Mouse (Mus musculus) kidney, embryonic 15.5 days (tissue): ENCODE data around the gene Nmb. TPM values are rescaled to one million over a fixed set of nuclear protein-coding genes. Genes with fewer than 3 reads are reported as not detected.
"Not testable (repeated sequence)": the region's sequence is repeated elsewhere in the genome, so short reads cannot be mapped to it uniquely, and the experiment has no call there.

ENCODE experiments used
- ATAC-seq: fragments of 200-750 bp; cut with Nextera tagmentation; replicated peaks from 2 replicates; pipeline ENCODE4 v1.8.0; 2017; ENCODE audit warnings: moderate TSS enrichment; ENCODE audit not compliant: low FRiP score
- H3K27ac ChIP-seq: fragments of 300-500 bp; sonication (generic); 2 replicates; pipeline ENCODE4 v1.5.1; 2015; ENCODE audit warnings: mild to moderate bottlenecking, inconsistent platforms
- H3K27me3 ChIP-seq: fragments of 300-500 bp; sonication (generic); 2 replicates; pipeline ENCODE4 v1.6.1; 2015; ENCODE audit warnings: inconsistent platforms
- H3K36me3 ChIP-seq: fragments of 300-500 bp; sonication (generic); 2 replicates; pipeline ENCODE4 v1.6.1; 2015; ENCODE audit warnings: inconsistent platforms
- H3K4me1 ChIP-seq: fragments of 300-500 bp; sonication (generic); 2 replicates; pipeline ENCODE4 v1.6.1; 2015; ENCODE audit warnings: inconsistent platforms
- H3K4me2 ChIP-seq: fragments of 300-500 bp; sonication (generic); 2 replicates; pipeline ENCODE4 v1.6.1; 2015; ENCODE audit warnings: moderate library complexity, mild to moderate bottlenecking, inconsistent platforms
- H3K4me3 ChIP-seq: fragments of 300-500 bp; sonication (generic); replicated peaks from 2 replicates; pipeline ENCODE4 v1.5.1; 2015; ENCODE audit warnings: mild to moderate bottlenecking, inconsistent platforms
- H3K9ac ChIP-seq: fragments of 300-500 bp; sonication (generic); 2 replicates; pipeline ENCODE4 v1.6.1; 2015; ENCODE audit warnings: mild to moderate bottlenecking, inconsistent platforms
- H3K9me3 ChIP-seq: fragments of 300-500 bp; sonication (generic); replicated peaks from 2 replicates; pipeline ENCODE4 v1.6.1; 2016; ENCODE audit warnings: inconsistent platforms
- WGBS: fragments of 180-500 bp; shearing (Covaris S2); methylation state at CpG from one replicate; pipeline ENCODE4 v1.1.7; 2015; ENCODE audit warnings: mixed read lengths; 5-methylcytosine and 5-hydroxymethylcytosine counted together
- polyA plus RNA-seq: library from polyadenylated mRNA; unstranded; fragments of >200 nt; fragmentation: Nextera tagmentation; extraction: Ambion mirVana; gene quantifications from 2 replicates; pipeline ENCODE4 v1.2.1, GENCODE M21; 2015

Gene Nmb
- 8.2 and 10.0 TPM in 2 replicates for polyA plus RNA-seq

GRCm38 (mm10) chr7:80904921-80905515 is at the start of gene Nmb:
Nmb (minus strand) TSS chr7:80905076.
- ATAC-seq: peak; percentile 69
- Histone ChIP-seq H3K4me2 (peak within 1 kb of the TSS; percentile 75), H3K4me3 (peak within 1 kb of the TSS; percentile 45), H3K36me3 (peaks cover 25% of the 10 kb centered on the region), H3K4me1 (peaks cover 32% of the 10 kb centered on the region), H3K27ac (0 out of 2 replicates have a peak within 1 kb of the TSS, but pooled peaks have one; percentile 11), H3K27me3 (no peaks in the 10 kb centered on the region), H3K9ac (peak within 1 kb of the TSS; percentile 46), H3K9me3 (no peaks in the 10 kb centered on the region)
- 3% methylated on average over 19 of the region's 19 CpGs for WGBS

- ATAC-seq: peak; percentile 91
- H3K4me1 ChIP-seq: no peaks in the 10 kb centered on the region
Measured at GRCm38 (mm10) chr7:80954251-80954650, 49.4 kb upstream of the Nmb start.

GRCm38 (mm10) chr7:80952140-80952539 is 47.3 kb upstream of the Nmb start:
- H3K9me3 ChIP-seq: no peaks in the 10 kb centered on the region

More at GRCm38 (mm10) chr7:80954251-80954650, 49.4 kb upstream of the Nmb start:
- Histone ChIP-seq H3K4me3 (no peak overlapping the region), H3K27me3 (no peaks in the 10 kb centered on the region), H3K36me3 (no peaks in the 10 kb centered on the region), H3K9ac (no peak overlapping the region), H3K27ac (0 out of 2 replicates have a peak overlapping the region, but pooled peaks have one; percentile 30), H3K4me2 (no peak overlapping the region), H3K9me3 (no peaks in the 10 kb centered on the region)
- WGBS: 35% methylated on average over 2 of the region's 2 CpGs

GRCm38 (mm10) chr7:80951461-80951860 is 46.6 kb upstream of the Nmb start:
- H3K36me3 ChIP-seq: no peaks in the 10 kb centered on the region
- H3K4me3 ChIP-seq: no peak overlapping the region
- H3K9me3 ChIP-seq: no peaks in the 10 kb centered on the region
- no peak overlapping the region for H3K27ac ChIP-seq
- ATAC-seq: no peak
- H3K27me3 ChIP-seq: no peaks in the 10 kb centered on the region
- H3K4me2 ChIP-seq: no peak overlapping the region
- peaks cover 8% of the 10 kb centered on the region for H3K4me1 ChIP-seq
- WGBS: 78% methylated on average over 4 of the region's 4 CpGs
- no peak overlapping the region for H3K9ac ChIP-seq

More at GRCm38 (mm10) chr7:80952140-80952539, 47.3 kb upstream of the Nmb start:
- Histone ChIP-seq H3K36me3 (no peaks in the 10 kb centered on the region), H3K27ac (no peak overlapping the region), H3K4me3 (no peak overlapping the region), H3K27me3 (no peaks in the 10 kb centered on the region), H3K4me1 (peaks cover 5% of the 10 kb centered on the region; the same call in 1 of the 2 replicates), H3K9ac (no peak overlapping the region), H3K4me2 (no peak overlapping the region)
- WGBS: 60% methylated on average over 3 of the region's 3 CpGs
- no peak for ATAC-seq

- peaks cover 18% of the 10 kb centered on the region for H3K4me1 ChIP-seq
- 2% methylated on average over 44 of the region's 44 CpGs for WGBS
- peak within 1 kb of the TSS; percentile 89 for H3K9ac ChIP-seq
- H3K27ac ChIP-seq: peak within 1 kb of the TSS; percentile 99
- H3K9me3 ChIP-seq: no peaks in the 10 kb centered on the region
- H3K36me3 ChIP-seq: peaks cover 6% of the 10 kb centered on the region; the same call in 1 of the 2 replicates
- H3K4me3 ChIP-seq: peak within 1 kb of the TSS; percentile 95
- peak within 1 kb of the TSS; percentile 80 for H3K4me2 ChIP-seq
- peak; percentile 99 for ATAC-seq
- H3K27me3 ChIP-seq: no peaks in the 10 kb centered on the region
Measured at GRCm38 (mm10) chr7:80947445-80948350, 42.8 kb upstream of the Nmb start, which contains the start of gene Sec11a. Sec11a (minus strand) TSS chr7:80947780.

- H3K4me2 ChIP-seq: no peak overlapping the region
- H3K4me3 ChIP-seq: no peak overlapping the region
- H3K9me3 ChIP-seq: no peaks in the 10 kb centered on the region
- H3K27me3 ChIP-seq: no peaks in the 10 kb centered on the region
- peaks cover 12% of the 10 kb centered on the region for H3K36me3 ChIP-seq
- no peak overlapping the region for H3K9ac ChIP-seq
- no peaks in the 10 kb centered on the region; the same call in 1 of the 2 replicates for H3K4me1 ChIP-seq
- no peak for ATAC-seq
- 87% methylated on average over 4 of the region's 4 CpGs for WGBS
- H3K27ac ChIP-seq: no peak overlapping the region
Measured at GRCm38 (mm10) chr7:80939808-80940207, 34.9 kb upstream of the Nmb start.

GRCm38 (mm10) chr7:80937304-80937666 is 32.4 kb upstream of the Nmb start:
- H3K27ac ChIP-seq, H3K9me3 ChIP-seq, ATAC-seq, H3K4me3 ChIP-seq, H3K4me1 ChIP-seq, H3K27me3 ChIP-seq, H3K9ac ChIP-seq, H3K4me2 ChIP-seq: not testable (repeated sequence)
- H3K36me3 ChIP-seq: peaks cover 31% of the 10 kb centered on the region

- ATAC-seq, H3K4me3 ChIP-seq, H3K4me2 ChIP-seq, H3K27me3 ChIP-seq, H3K9me3 ChIP-seq, H3K9ac ChIP-seq, H3K4me1 ChIP-seq, H3K27ac ChIP-seq: not testable (repeated sequence)
- WGBS: 57% methylated on average over 7 of the region's 7 CpGs
- H3K36me3 ChIP-seq: peaks cover 35% of the 10 kb centered on the region
Measured at GRCm38 (mm10) chr7:80936617-80937303, 31.9 kb upstream of the Nmb start.

- ATAC-seq: no peak
- no peak overlapping the region for H3K4me2 ChIP-seq
- peaks cover 39% of the 10 kb centered on the region for H3K36me3 ChIP-seq
- 100% methylated on average over 1 of the region's 1 CpGs for WGBS
- H3K27ac ChIP-seq: no peak overlapping the region
- H3K4me3 ChIP-seq: no peak overlapping the region
- no peaks in the 10 kb centered on the region for H3K9me3 ChIP-seq
- H3K27me3 ChIP-seq: no peaks in the 10 kb centered on the region
- H3K4me1 ChIP-seq: no peaks in the 10 kb centered on the region; the same call in 1 of the 2 replicates
- H3K9ac ChIP-seq: no peak overlapping the region
Measured at GRCm38 (mm10) chr7:80935834-80936233, 31.0 kb upstream of the Nmb start.

GRCm38 (mm10) chr7:80932777-80933176 is 27.9 kb upstream of the Nmb start:
- Histone ChIP-seq H3K27me3 (no peaks in the 10 kb centered on the region), H3K4me3 (no peak overlapping the region), H3K36me3 (peaks cover 41% of the 10 kb centered on the region), H3K27ac (no peak overlapping the region), H3K4me1 (peaks cover 4% of the 10 kb centered on the region; the same call in 1 of the 2 replicates), H3K9me3 (no peaks in the 10 kb centered on the region), H3K4me2 (no peak overlapping the region), H3K9ac (no peak overlapping the region)
- ATAC-seq: no peak
- 61% methylated on average over 1 of the region's 1 CpGs for WGBS

GRCm38 (mm10) chr7:80931618-80932207 is 26.8 kb upstream of the Nmb start:
- Histone ChIP-seq H3K27me3 (no peaks in the 10 kb centered on the region), H3K9ac (no peak overlapping the region), H3K4me2 (no peak overlapping the region), H3K4me3 (no peak overlapping the region), H3K9me3 (no peaks in the 10 kb centered on the region), H3K27ac (no peak overlapping the region), H3K36me3 (peaks cover 48% of the 10 kb centered on the region), H3K4me1 (peaks cover 4% of the 10 kb centered on the region; the same call in 1 of the 2 replicates)
- ATAC-seq: no peak
- 79% methylated on average over 8 of the region's 8 CpGs for WGBS
